Mouse (Mus musculus) CD4-positive, CD25-positive, alpha-beta regulatory T cell (primary cell): ENCODE measurements around the gene Olfr1061. TPM values are rescaled to one million over a fixed set of nuclear protein-coding genes. Genes with fewer than 3 reads are reported as not detected.

ENCODE experiments used
- polyA plus RNA-seq: library from polyadenylated mRNA; unstranded; fragments of 100-300 nt; shearing (Covaris generic); gene quantifications from one replicate; pipeline ENCODE4 v1.2.1, GENCODE M21; 2017

Olfr1061 gene
- not detected for polyA plus RNA-seq

GRCm38 (mm10) chr2:86413950-86414349 lies at the start of gene Olfr1061:
Gene Olfr1061, minus strand, starts transcription at chr2:86414050.

GRCm38 (mm10) chr2:86456169-86456568 lies 42.3 kb upstream of the Olfr1061 start, which contains the start of gene Olfr1066:
Gene Olfr1066, minus strand, starts transcription at chr2:86456269.

GRCm38 (mm10) chr2:86450491-86450890 lies 36.6 kb upstream of the Olfr1061 start, which contains the start of gene Olfr1065:
Gene Olfr1065, minus strand, starts transcription at chr2:86450591.

GRCm38 (mm10) chr2:86426649-86427048 lies 12.8 kb upstream of the Olfr1061 start, which contains the start of gene Olfr1062:
Gene Olfr1062, minus strand, starts transcription at chr2:86426749.

GRCm38 (mm10) chr2:86388461-86388860 lies 25.4 kb downstream of the Olfr1061 start, which contains the start of gene Olfr1058:
Gene Olfr1058, minus strand, starts transcription at chr2:86388561.

GRCm38 (mm10) chr2:86378293-86378692 lies 35.6 kb downstream of the Olfr1061 start, which contains the start of gene Olfr1057:
Gene Olfr1057, minus strand, starts transcription at chr2:86378393.

Other genes starting within 250 kb of the Olfr1061 start
- 0.11 TPM for gene Olfr1043, start 246.5 kb downstream of the Olfr1061 start, polyA plus RNA-seq
- gene Olfr1044, start 236.2 kb downstream of the Olfr1061 start, polyA plus RNA-seq = not detected
- not detected for gene Olfr52, start 228.4 kb downstream of the Olfr1061 start, polyA plus RNA-seq
- not detected for gene Olfr1045, start 211.0 kb downstream of the Olfr1061 start, polyA plus RNA-seq
- gene Olfr1046, start 194.7 kb downstream of the Olfr1061 start, polyA plus RNA-seq = 0.06 TPM
- not detected for gene Olfr1047, start 182.6 kb downstream of the Olfr1061 start, polyA plus RNA-seq
- gene Olfr1048, start 173.8 kb downstream of the Olfr1061 start, polyA plus RNA-seq = not detected
- gene Olfr1049, start 155.7 kb downstream of the Olfr1061 start, polyA plus RNA-seq = 0.12 TPM
- not detected for gene Olfr1051, start 135.0 kb downstream of the Olfr1061 start, polyA plus RNA-seq
- not detected for gene Olfr1052, start 121.6 kb downstream of the Olfr1061 start, polyA plus RNA-seq
- gene Olfr1053, start 98.8 kb downstream of the Olfr1061 start, polyA plus RNA-seq = not detected
- gene Olfr1054, start 78.6 kb downstream of the Olfr1061 start, polyA plus RNA-seq = not detected
- not detected for gene Olfr1055, start 63.8 kb downstream of the Olfr1061 start, polyA plus RNA-seq
- gene Olfr1056, start 51.6 kb downstream of the Olfr1061 start, polyA plus RNA-seq = not detected
- gene Olfr1057, start 35.7 kb downstream of the Olfr1061 start, polyA plus RNA-seq = not detected
- not detected for gene Olfr1058, start 25.5 kb downstream of the Olfr1061 start, polyA plus RNA-seq
- gene Olfr1062, start 12.7 kb upstream of the Olfr1061 start, polyA plus RNA-seq = not detected
- gene Olfr1065, start 36.5 kb upstream of the Olfr1061 start, polyA plus RNA-seq = not detected
- not detected for gene Olfr1066, start 42.2 kb upstream of the Olfr1061 start, polyA plus RNA-seq
- gene Olfr228, start 73.3 kb upstream of the Olfr1061 start, polyA plus RNA-seq = 0.10 TPM
- gene Olfr1076, start 94.4 kb upstream of the Olfr1061 start, polyA plus RNA-seq = not detected
- not detected for gene Olfr1079, start 128.4 kb upstream of the Olfr1061 start, polyA plus RNA-seq
- not detected for gene Olfr1080, start 144.2 kb upstream of the Olfr1061 start, polyA plus RNA-seq
- not detected for gene Olfr1082, start 184.9 kb upstream of the Olfr1061 start, polyA plus RNA-seq
- not detected for gene Olfr1084, start 225.7 kb upstream of the Olfr1061 start, polyA plus RNA-seq
- not detected for gene Olfr1085, start 248.0 kb upstream of the Olfr1061 start, polyA plus RNA-seq